Comparison of ENCODE assay signal across 1 mouse cellular context in the genomic region with DNA sequence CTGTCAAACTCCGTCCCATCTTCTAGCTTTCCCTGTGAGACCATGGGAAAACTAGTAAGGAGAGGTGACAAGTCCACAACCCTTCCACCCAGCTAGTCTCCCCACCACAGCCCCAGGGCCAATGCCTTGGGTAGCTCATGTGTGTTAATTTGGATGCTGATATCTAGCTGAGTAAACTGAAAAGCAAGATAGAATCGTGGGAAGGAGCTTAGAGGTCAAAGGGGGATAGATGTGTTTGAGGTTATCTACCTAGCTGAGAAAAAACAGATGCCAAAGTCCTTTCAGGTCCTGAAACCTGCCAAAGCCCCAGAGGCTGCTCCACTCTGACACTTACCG.
A peak's percentile ranks its signal among the peaks of the same experiment; 100 is the strongest.
TF ChIP-seq lines count a peak whose summit lies in the region.

No protein-coding gene starts in this region.

TF ChIP-seq in MEL, 35 proteins besides CTCF, POLR2A, EP300 and RAD21 (continued from another document):
- 0 out of 2 replicates have a peak, but pooled peaks have one; percentile 18 for TF ChIP-seq MXI1 (IDR thresholded peaks at IDR 0.05; ENCODE audit: low read depth, low read length)
- no peak for TF ChIP-seq GATA1 (IDR thresholded peaks at IDR 0.05; ENCODE audit: low read depth, low read length)
- TF ChIP-seq MAFK (IDR thresholded peaks at IDR 0.05; ENCODE audit: borderline replicate concordance, low read depth, low read length): no peak
- no peak for TF ChIP-seq TCF12 (IDR thresholded peaks at IDR 0.05; ENCODE audit: low read depth, low read length)
- TF ChIP-seq ZMIZ1 (IDR thresholded peaks at IDR 0.05; ENCODE audit: low read depth, low read length): no peak
- no peak for TF ChIP-seq MAZ (IDR thresholded peaks at IDR 0.05; ENCODE audit: low read depth, low read length)
- TF ChIP-seq HCFC1 (IDR thresholded peaks at IDR 0.05; ENCODE audit: low read depth, low read length): no peak
- TF ChIP-seq MAX (IDR thresholded peaks at IDR 0.05; ENCODE audit: low read length): no peak
- no peak for TF ChIP-seq SIN3A (IDR thresholded peaks at IDR 0.05; ENCODE audit: low read length)
